Mouse (Mus musculus) C2C12 (cell line): ENCODE results near the gene Krt79.

Experiments
- CTCF ChIP-seq: IDR thresholded peaks from one replicate; pipeline ENCODE4 v1.5.1; 2011; ENCODE audit not compliant: control insufficient read depth, insufficient read depth, insufficient read length
- FOSL1 ChIP-seq: IDR thresholded peaks from one replicate; pipeline ENCODE4 v1.8.0; 2011; ENCODE audit warnings: mild to moderate bottlenecking, low read length; ENCODE audit not compliant: poor library complexity, insufficient read depth, severe bottlenecking
- MAX ChIP-seq: IDR thresholded peaks from one replicate; pipeline ENCODE4 v1.6.1; 2011; ENCODE audit warnings: mild to moderate bottlenecking, control low read depth

DNA sequence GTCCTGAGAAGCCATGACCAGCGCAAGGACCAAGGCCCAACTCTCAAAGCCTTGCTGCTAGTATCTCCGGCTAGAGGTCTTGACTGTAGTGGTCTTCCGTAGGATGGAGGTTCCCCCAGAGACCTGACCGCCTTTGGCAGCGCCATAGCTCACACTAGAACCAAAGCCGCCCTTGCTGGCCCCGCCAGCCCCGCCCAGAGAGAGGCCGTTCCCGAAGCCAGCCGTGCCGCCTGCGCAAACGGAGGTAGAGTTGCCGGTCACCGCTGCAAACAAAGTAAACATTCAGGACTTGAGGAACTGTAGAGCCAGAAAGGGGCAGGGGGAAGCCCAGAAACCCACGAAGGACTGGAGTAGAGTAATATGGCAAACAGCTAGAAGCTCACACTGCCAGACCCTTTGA, 10.5 kb downstream of the Krt79 start:
- TF ChIP-seq CTCF, result no peak
- TF ChIP-seq FOSL1, result no peak
- TF ChIP-seq MAX, result no peak
